Mouse (Mus musculus): ENCODE measurements around the gene Ank2.

GRCm38 (mm10) chr3:127428527-127428926 lies 70.6 kb downstream of the Ank2 start:
- TF ChIP-seq CTCF (IDR thresholded peaks at IDR 0.05; ENCODE audit: extremely low read depth, insufficient read depth, low read length) (no peak), POLR2A (IDR thresholded peaks at IDR 0.05; ENCODE audit: extremely low read depth, insufficient read depth, low read length) (no peak)

All from cortical plate, adult 2 months (tissue).